Mouse (Mus musculus) left cerebral cortex, postnatal 36 days (tissue): ENCODE measurements at regions not wholly inside any gene's neighbourhood (a gene's known extent, or its start where the extent isn't known, plus 50 kb on each side); places are given as distances from the start of the nearest gene placed in this dataset.

Experiments
- DNase-seq, 2 experiments: peaks; one replicate each; pipeline ENCODE4 v3.0.0; 2021 to 2022; ENCODE audit warnings: low spot score in 2 of 2, mixed read lengths in 1 of 2
- intact Hi-C: fragments of 180-260 bp; cut with DNase I; formaldehyde crosslinking; loops from one replicate; pipeline ENCODE4 v1.15.1; 2025

GRCm38 (mm10) chr10:68344991-68345720 lies 66.6 kb upstream of the Arid5b start:
- DNase-seq, result no peak
- intact Hi-C loops, result no loop called here

GRCm38 (mm10) chr10:68344211-68344610 lies 65.7 kb upstream of the Arid5b start:
- no peak for DNase-seq
- intact Hi-C loops, result no loop called here

- intact Hi-C loops, result no loop called here
- no peak for DNase-seq
These were observed 55.5 kb upstream of the Arid5b start for GRCm38 (mm10) chr10:68334054-68334453.
